Mouse (Mus musculus): Measurements from ENCODE around the gene E430018J23Rik. TPM values are rescaled to one million over a fixed set of nuclear protein-coding genes. Genes with fewer than 3 reads are reported as not detected.
"Not testable (repeated sequence)": the region's sequence is repeated elsewhere in the genome, so short reads cannot be mapped to it uniquely, and the experiment has no call there.

Gene E430018J23Rik
- polyA plus RNA-seq, 1 experiment from 2014 or later, result 3.7 TPM

- H3K27ac ChIP-seq, result peak within 1 kb of the TSS; percentile 69
- H3K36me3 ChIP-seq; H3K27me3 ChIP-seq; H3K4me1 ChIP-seq (replicated peaks); H3K9me3 ChIP-seq (replicated peaks): not testable (repeated sequence)
- H3K4me2 ChIP-seq, result peak within 1 kb of the TSS; percentile 77
- peak within 1 kb of the TSS; percentile 82 for H3K9ac ChIP-seq
- WGBS, result under 1% methylated on average over 49 of the region's 49 CpGs
- peak within 1 kb of the TSS; percentile 86 for H3K4me3 ChIP-seq
- ATAC-seq (replicated peaks; ENCODE audit: insufficient number of reproducible peaks, insufficient read depth, low FRiP score, low read depth), result peak; percentile 93
Observed at GRCm38 (mm10) chr7:127375271-127376245, 17.9 kb downstream of the E430018J23Rik start, which contains the start of gene Zfp747. Gene Zfp747, minus strand, starts transcription at chr7:127376050.

DNA sequence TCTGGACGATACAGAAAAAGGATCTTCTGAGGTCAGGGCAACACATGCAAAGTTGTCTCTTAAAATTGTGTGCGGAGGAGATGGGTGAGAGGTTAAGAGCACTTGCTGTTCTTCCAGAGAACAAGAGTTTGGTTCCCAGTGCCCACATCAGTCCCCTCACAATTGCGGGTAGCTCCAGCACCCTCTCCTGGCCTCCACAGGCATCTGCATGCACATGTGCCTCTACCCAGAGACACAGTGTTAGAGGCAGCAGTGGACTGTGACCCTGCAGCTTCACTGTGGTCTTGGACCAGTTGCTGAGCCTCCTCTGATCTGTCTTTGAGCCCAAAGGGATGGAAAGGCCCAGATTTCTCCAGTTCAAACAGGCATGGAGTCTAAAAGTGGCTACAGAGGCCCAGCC lies 21.6 kb downstream of the E430018J23Rik start:
- not testable (repeated sequence) for H3K4me1 ChIP-seq (replicated peaks); H3K36me3 ChIP-seq; H3K9me3 ChIP-seq (replicated peaks); H3K9ac ChIP-seq; H3K4me3 ChIP-seq; H3K4me2 ChIP-seq; H3K27me3 ChIP-seq; H3K27ac ChIP-seq; ATAC-seq (replicated peaks; ENCODE audit: insufficient number of reproducible peaks, insufficient read depth, low FRiP score, low read depth)
- 85% methylated on average over 3 of the region's 3 CpGs for WGBS

- ATAC-seq (replicated peaks; ENCODE audit: insufficient number of reproducible peaks, insufficient read depth, low FRiP score, low read depth), result no peak
- Histone ChIP-seq H3K4me2 (no peak overlapping the region), H3K36me3 (peaks cover 5% of the 10 kb centered on the region; the same call in 1 of the 2 replicates), H3K9me3 (replicated peaks) (no peaks in the 10 kb centered on the region), H3K4me3 (no peak overlapping the region), H3K27me3 (no peaks in the 10 kb centered on the region), H3K4me1 (replicated peaks) (peaks cover 2% of the 10 kb centered on the region; the same call in 1 of the 2 replicates), H3K27ac (no peak overlapping the region), H3K9ac (no peak overlapping the region)
- WGBS, result 73% methylated on average over 2 of the region's 2 CpGs
Observed at GRCm38 (mm10) chr7:127371213-127371612, 22.2 kb downstream of the E430018J23Rik start.

DNA sequence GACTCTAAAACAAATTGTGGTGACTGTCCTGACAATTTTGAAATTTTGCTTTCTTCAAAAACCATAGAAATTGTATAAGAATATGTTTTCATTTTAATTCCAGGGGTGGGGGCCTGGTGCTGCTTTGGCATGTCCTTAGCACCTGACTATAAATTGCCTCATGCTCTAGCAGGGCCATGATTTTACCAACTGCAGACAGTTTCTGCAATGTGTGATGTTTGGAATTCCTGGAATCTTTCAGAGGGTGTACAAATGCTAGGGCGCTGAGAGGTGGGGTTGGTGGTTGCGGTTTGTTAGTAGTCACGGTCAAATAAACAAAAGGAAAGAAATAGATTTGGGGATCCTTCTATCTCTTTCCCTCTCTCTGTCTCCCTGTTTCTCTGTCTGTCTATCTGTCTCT lies 27.2 kb downstream of the E430018J23Rik start:
- H3K9ac ChIP-seq, result no peak overlapping the region
- H3K4me1 ChIP-seq (replicated peaks), result peaks cover 9% of the 10 kb centered on the region
- H3K9me3 ChIP-seq (replicated peaks), result no peaks in the 10 kb centered on the region
- H3K36me3 ChIP-seq, result no peaks in the 10 kb centered on the region
- no peak overlapping the region for H3K4me2 ChIP-seq
- no peak overlapping the region for H3K27ac ChIP-seq
- 60% methylated on average over 3 of the region's 3 CpGs for WGBS
- ATAC-seq (replicated peaks; ENCODE audit: insufficient number of reproducible peaks, insufficient read depth, low FRiP score, low read depth), result no peak
- no peak overlapping the region for H3K4me3 ChIP-seq
- peaks cover 11% of the 10 kb centered on the region; the same call in 1 of the 2 replicates for H3K27me3 ChIP-seq

- Histone ChIP-seq H3K27me3 (peaks cover 20% of the 10 kb centered on the region), H3K4me2 (peak overlapping the region; percentile 83), H3K9ac (no peak overlapping the region), H3K9me3 (replicated peaks) (no peaks in the 10 kb centered on the region), H3K36me3 (no peaks in the 10 kb centered on the region), H3K4me1 (replicated peaks) (peaks cover 9% of the 10 kb centered on the region), H3K4me3 (peak overlapping the region; percentile 42), H3K27ac (no peak overlapping the region)
- no peak for ATAC-seq (replicated peaks; ENCODE audit: insufficient number of reproducible peaks, insufficient read depth, low FRiP score, low read depth)
- WGBS, result 68% methylated on average over 4 of the region's 4 CpGs
Observed at GRCm38 (mm10) chr7:127364166-127364565, 29.3 kb downstream of the E430018J23Rik start.

DNA sequence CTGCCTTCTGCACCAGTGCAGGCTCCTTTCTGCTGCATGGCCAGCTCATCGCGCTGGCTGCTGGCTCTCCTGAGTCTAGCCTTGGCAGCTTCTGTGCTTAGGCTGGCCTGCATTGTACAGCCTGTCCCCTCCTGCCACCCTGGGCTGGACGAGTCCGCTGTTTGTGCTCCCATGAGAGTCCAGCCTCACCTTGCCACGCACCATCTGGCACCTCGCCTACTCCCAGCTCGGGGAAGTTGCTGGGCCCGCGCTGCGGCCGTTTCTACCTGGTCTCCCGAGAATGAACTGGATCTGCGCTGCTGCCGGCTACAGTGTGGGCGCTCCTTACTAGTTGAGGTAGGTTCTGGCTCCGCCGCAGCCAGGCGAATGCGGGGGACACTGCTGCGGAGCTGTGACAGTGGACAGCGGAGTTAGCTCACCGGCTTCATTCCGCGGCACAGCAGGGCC lies 29.9 kb downstream of the E430018J23Rik start:
- Histone ChIP-seq H3K27ac (no peak overlapping the region), H3K36me3 (no peaks in the 10 kb centered on the region), H3K4me3 (peak overlapping the region; percentile 42), H3K27me3 (peaks cover 21% of the 10 kb centered on the region), H3K4me1 (replicated peaks) (peaks cover 9% of the 10 kb centered on the region), H3K9me3 (replicated peaks) (no peaks in the 10 kb centered on the region), H3K9ac (peak overlapping the region; percentile 66), H3K4me2 (peak overlapping the region; percentile 83)
- 4% methylated on average over 24 of the region's 24 CpGs for WGBS
- peak; percentile 18; the same call in 1 of the 2 replicates for ATAC-seq (replicated peaks; ENCODE audit: insufficient number of reproducible peaks, insufficient read depth, low FRiP score, low read depth)

DNA sequence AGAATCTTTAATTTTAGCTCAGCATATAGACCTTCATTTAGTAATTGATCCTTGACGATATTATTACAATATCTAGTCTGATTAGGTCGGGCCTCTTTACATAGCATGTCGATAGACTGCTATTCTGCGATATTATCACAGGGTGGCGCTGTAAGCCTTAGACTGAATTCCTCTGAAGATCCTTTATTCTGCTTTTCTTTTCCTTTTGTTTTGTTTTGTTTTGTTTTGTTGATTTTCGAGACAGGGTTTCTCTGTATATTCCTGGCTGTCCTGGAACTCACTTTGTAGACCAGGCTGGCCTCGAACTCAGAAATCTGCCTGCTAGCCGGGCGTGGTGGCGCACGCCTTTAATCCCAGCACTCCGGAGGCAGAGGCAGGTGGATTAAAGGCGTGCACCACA lies 31.0 kb downstream of the E430018J23Rik start:
- 19% methylated on average over 13 of the region's 13 CpGs for WGBS
- peak overlapping the region; percentile 38 for H3K4me3 ChIP-seq
- H3K4me1 ChIP-seq (replicated peaks); H3K9me3 ChIP-seq (replicated peaks); H3K27ac ChIP-seq; H3K36me3 ChIP-seq; ATAC-seq (replicated peaks; ENCODE audit: insufficient number of reproducible peaks, insufficient read depth, low FRiP score, low read depth): not testable (repeated sequence)
- peaks cover 23% of the 10 kb centered on the region for H3K27me3 ChIP-seq
- H3K4me2 ChIP-seq, result peak overlapping the region; percentile 55
- peak overlapping the region; percentile 38; the same call in 1 of the 2 replicates for H3K9ac ChIP-seq

DNA sequence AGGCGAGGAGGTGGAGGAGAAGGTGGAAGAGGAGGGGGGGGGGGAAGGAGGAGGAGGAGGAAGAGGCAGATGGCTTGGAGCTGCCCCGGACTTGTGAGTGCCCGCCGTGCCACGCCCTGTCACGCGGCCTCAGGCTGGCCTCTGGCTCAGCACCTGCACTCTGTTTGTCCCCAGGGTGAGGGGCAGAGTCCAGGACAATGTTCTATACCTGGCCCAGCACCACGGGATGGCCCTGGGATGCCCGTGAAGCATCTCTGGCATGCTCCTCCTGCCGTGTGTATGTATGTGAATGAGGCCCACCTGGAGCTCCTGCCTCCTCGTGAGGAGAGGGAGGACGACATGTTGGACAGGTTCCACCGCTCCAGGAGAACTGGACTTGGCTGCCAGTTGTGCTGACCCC lies 32.0 kb downstream of the E430018J23Rik start:
- H3K9ac ChIP-seq, result no peak overlapping the region
- ATAC-seq (replicated peaks; ENCODE audit: insufficient number of reproducible peaks, insufficient read depth, low FRiP score, low read depth), result no peak
- H3K4me3 ChIP-seq, result no peak overlapping the region
- H3K36me3 ChIP-seq, result no peaks in the 10 kb centered on the region
- H3K9me3 ChIP-seq (replicated peaks), result no peaks in the 10 kb centered on the region
- no peak overlapping the region for H3K27ac ChIP-seq
- H3K4me2 ChIP-seq, result no peak overlapping the region
- peaks cover 25% of the 10 kb centered on the region for H3K27me3 ChIP-seq
- H3K4me1 ChIP-seq (replicated peaks), result peaks cover 9% of the 10 kb centered on the region
- WGBS, result 39% methylated on average over 13 of the region's 13 CpGs

GRCm38 (mm10) chr7:127360265-127360664 lies 33.2 kb downstream of the E430018J23Rik start:
- ATAC-seq (replicated peaks; ENCODE audit: insufficient number of reproducible peaks, insufficient read depth, low FRiP score, low read depth), result no peak
- peaks cover 9% of the 10 kb centered on the region for H3K4me1 ChIP-seq (replicated peaks)
- H3K36me3 ChIP-seq, result no peaks in the 10 kb centered on the region
- H3K9me3 ChIP-seq (replicated peaks), result no peaks in the 10 kb centered on the region
- H3K27ac ChIP-seq, result no peak overlapping the region
- H3K9ac ChIP-seq, result no peak overlapping the region
- peaks cover 27% of the 10 kb centered on the region for H3K27me3 ChIP-seq
- H3K4me2 ChIP-seq, result no peak overlapping the region
- no peak overlapping the region for H3K4me3 ChIP-seq
- WGBS, result 63% methylated on average over 4 of the region's 4 CpGs

GRCm38 (mm10) chr7:127358472-127358871 lies 35.0 kb downstream of the E430018J23Rik start:
- 61% methylated on average over 4 of the region's 4 CpGs for WGBS
- H3K9me3 ChIP-seq (replicated peaks), result no peaks in the 10 kb centered on the region
- H3K4me2 ChIP-seq, result no peak overlapping the region
- H3K4me3 ChIP-seq, result no peak overlapping the region
- H3K36me3 ChIP-seq, result no peaks in the 10 kb centered on the region
- H3K4me1 ChIP-seq (replicated peaks), result peaks cover 5% of the 10 kb centered on the region
- peaks cover 23% of the 10 kb centered on the region for H3K27me3 ChIP-seq
- no peak for ATAC-seq (replicated peaks; ENCODE audit: insufficient number of reproducible peaks, insufficient read depth, low FRiP score, low read depth)
- no peak overlapping the region for H3K27ac ChIP-seq
- no peak overlapping the region for H3K9ac ChIP-seq

DNA sequence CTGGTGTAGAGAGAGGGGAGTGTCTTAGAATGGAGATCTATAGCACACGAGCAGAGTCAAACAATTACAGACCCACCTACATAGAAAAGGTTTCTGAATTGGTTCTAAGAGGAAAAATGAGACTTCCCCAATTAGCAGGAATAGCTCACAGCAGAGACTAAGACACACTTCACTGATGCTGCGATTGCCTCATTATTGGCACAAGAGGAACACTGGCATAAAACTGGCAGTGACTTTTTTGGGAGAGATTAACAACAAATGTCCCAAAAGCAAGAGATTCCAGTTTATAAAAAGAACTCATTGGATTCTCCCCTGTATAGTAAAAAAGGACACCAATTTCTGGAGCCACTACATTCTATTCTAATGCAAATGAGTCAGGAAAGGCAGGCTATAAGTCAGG lies 35.6 kb downstream of the E430018J23Rik start:
- H3K4me2 ChIP-seq, result no peak overlapping the region
- no peak overlapping the region for H3K27ac ChIP-seq
- no peak overlapping the region for H3K9ac ChIP-seq
- H3K36me3 ChIP-seq, result no peaks in the 10 kb centered on the region
- H3K4me3 ChIP-seq, result no peak overlapping the region
- ATAC-seq (replicated peaks; ENCODE audit: insufficient number of reproducible peaks, insufficient read depth, low FRiP score, low read depth), result no peak
- peaks cover 3% of the 10 kb centered on the region; the same call in 1 of the 2 replicates for H3K4me1 ChIP-seq (replicated peaks)
- WGBS, result 57% methylated on average over 2 of the region's 2 CpGs
- H3K27me3 ChIP-seq, result peaks cover 21% of the 10 kb centered on the region
- no peaks in the 10 kb centered on the region for H3K9me3 ChIP-seq (replicated peaks)
